9 mouse cellular contexts compared by ENCODE assay signal in genomic region chr19:46740341-46741008, GRCm38 (mm10). TPM values are rescaled to one million over a fixed set of nuclear protein-coding genes. Genes with fewer than 3 reads are reported as not detected.
A peak's percentile ranks its signal among the peaks of the same experiment; 100 is the strongest.
DNase-seq lines count a peak whose midpoint lies in the region; ATAC-seq lines count a peak whose summit lies in the region.
"Had no signal": no experiment of that assay in that cellular context is flagged by ENCODE, and none has a peak within 500 bp of the region (broad histone marks: within the 10 kb centered on the region; RNA-seq: fewer than 3 reads in every experiment).

No protein-coding gene starts in this region.

- H3K9ac ChIP-seq in neural tube, embryonic 15.5 days (replicated peaks): no peak overlapping the region
- no peak overlapping the region for H3K9ac ChIP-seq in embryonic facial prominence, embryonic 11.5 days (replicated peaks; ENCODE audit: low read length)
- H3K9ac ChIP-seq in hindbrain, embryonic 15.5 days: no peak overlapping the region

- no peak overlapping the region for H3K4me2 ChIP-seq in neural tube, embryonic 15.5 days
- no peak overlapping the region for H3K4me2 ChIP-seq in embryonic facial prominence, embryonic 11.5 days (ENCODE audit: low read depth, low read length)
- no peak overlapping the region for H3K4me2 ChIP-seq in hindbrain, embryonic 15.5 days

- no peak for ATAC-seq in neural tube, embryonic 15.5 days (ENCODE audit: low FRiP score)
- no peak for ATAC-seq in embryonic facial prominence, embryonic 11.5 days (replicated peaks; ENCODE audit: insufficient number of reproducible peaks, low FRiP score, low TSS enrichment, low read depth)
- ATAC-seq in hindbrain, embryonic 15.5 days (ENCODE audit: low FRiP score, low read depth): peak; percentile 27; the same call in 1 of the 2 replicates

- no peaks in the 10 kb centered on the region for H3K9me3 ChIP-seq in neural tube, embryonic 15.5 days (replicated peaks)
- no peaks in the 10 kb centered on the region for H3K9me3 ChIP-seq in embryonic facial prominence, embryonic 11.5 days (replicated peaks; ENCODE audit: control insufficient read depth, low read length)
- no peaks in the 10 kb centered on the region for H3K9me3 ChIP-seq in hindbrain, embryonic 15.5 days

- 53% methylated on average over 7 of the region's 7 CpGs for WGBS in neural tube, embryonic 15.5 days
- WGBS in embryonic facial prominence, embryonic 11.5 days: 55% methylated on average over 7 of the region's 7 CpGs
- WGBS in hindbrain, embryonic 15.5 days: 49% methylated on average over 7 of the region's 7 CpGs

- peak; percentile 57 for DNase-seq in neural tube, embryonic 10.5 days (ENCODE audit: extremely low spot score, low spot score)
- peak; percentile 79 for DNase-seq in adrenal gland, postnatal 10 days
- DNase-seq in embryonic facial prominence, embryonic 11.5 days (ENCODE audit: low spot score): peak; percentile 87
- DNase-seq in left cerebral cortex, postnatal 10 days (ENCODE audit: extremely low spot score in 1 of 2, low spot score in 2 of 2): peak; percentile 58 to 74
- peak; percentile 86 for DNase-seq in naive thymus-derived CD4-positive, alpha-beta T cell, adult 2 months (ENCODE audit: low read depth)
- peak; percentile 71 for DNase-seq in thymus, postnatal 25 days

- no peak overlapping the region for H3K27ac ChIP-seq in neural tube, embryonic 15.5 days (replicated peaks)
- H3K27ac ChIP-seq in embryonic facial prominence, embryonic 11.5 days (replicated peaks; ENCODE audit: low read depth, low read length): no peak overlapping the region
- H3K27ac ChIP-seq in hindbrain, embryonic 15.5 days (replicated peaks): no peak overlapping the region

- intact Hi-C loops in left cerebral cortex, postnatal 10 days (cut with DNase I): loop anchor here (2.0 to 5.0 kb wide), 2 partner anchors 70 to 153 kb away; no protein-coding TSS in a partner anchor

- no peaks in the 10 kb centered on the region for H3K4me1 ChIP-seq in neural tube, embryonic 15.5 days
- no peaks in the 10 kb centered on the region for H3K4me1 ChIP-seq in embryonic facial prominence, embryonic 11.5 days (ENCODE audit: control insufficient read depth, insufficient read depth, low read length)
- no peaks in the 10 kb centered on the region for H3K4me1 ChIP-seq in hindbrain, embryonic 15.5 days (replicated peaks)

- H3K4me3 ChIP-seq in neural tube, embryonic 15.5 days (replicated peaks): no peak overlapping the region
- no peak overlapping the region for H3K4me3 ChIP-seq in embryonic facial prominence, embryonic 11.5 days (ENCODE audit: low read depth, low read length)
- no peak overlapping the region for H3K4me3 ChIP-seq in hindbrain, embryonic 15.5 days
- H3K4me3 ChIP-seq: erythroblast, embryonic 14.5 days had no signal

- H3K36me3 ChIP-seq in neural tube, embryonic 15.5 days: peaks cover 3% of the 10 kb centered on the region; the same call in 1 of the 2 replicates
- no peaks in the 10 kb centered on the region for H3K36me3 ChIP-seq in embryonic facial prominence, embryonic 11.5 days (replicated peaks; ENCODE audit: control insufficient read depth, insufficient read depth, low read depth, low read length)
- H3K36me3 ChIP-seq in hindbrain, embryonic 15.5 days: no peaks in the 10 kb centered on the region

- no peaks in the 10 kb centered on the region for H3K27me3 ChIP-seq in neural tube, embryonic 15.5 days (replicated peaks)
- H3K27me3 ChIP-seq in embryonic facial prominence, embryonic 11.5 days (ENCODE audit: control insufficient read depth, insufficient read depth, low read length): no peaks in the 10 kb centered on the region
- H3K27me3 ChIP-seq in hindbrain, embryonic 15.5 days: no peaks in the 10 kb centered on the region

RNA-seq across cellular contexts. Expression of gene Cnnm2, which starts 20.9 kb away (rescaled TPM):
- polyA plus RNA-seq in neural tube, embryonic 15.5 days (2015; fragmentation: Nextera tagmentation; extraction: Ambion mirVana): 7.8 and 8.2 TPM in 2 replicates
- 10 to 100 TPM; 13.2 to 23.4 TPM for total RNA-seq in adrenal gland, postnatal 10 days (2021)
- 3.6 and 3.8 TPM in 2 replicates for polyA plus RNA-seq in embryonic facial prominence, embryonic 11.5 days (2014; fragmentation: Nextera tagmentation; extraction: Ambion mirVana)
- 8.6 and 9.4 TPM in 2 replicates for polyA plus RNA-seq in hindbrain, embryonic 15.5 days (2015; fragmentation: Nextera tagmentation; extraction: Ambion mirVana)
- 10 to 100 TPM; 25.8 to 29.4 TPM for total RNA-seq in left cerebral cortex, postnatal 10 days (2021)

RNA-seq across cellular contexts. Expression of gene As3mt, which starts 33.2 kb away (rescaled TPM):
- polyA plus RNA-seq in neural tube, embryonic 15.5 days (2015; fragmentation: Nextera tagmentation; extraction: Ambion mirVana): 49.4 and 49.8 TPM in 2 replicates
- 10 to 100 TPM; 55.2 to 62.9 TPM for total RNA-seq in adrenal gland, postnatal 10 days (2021)
- polyA plus RNA-seq in embryonic facial prominence, embryonic 11.5 days (2014; fragmentation: Nextera tagmentation; extraction: Ambion mirVana): 29.3 and 34.6 TPM in 2 replicates
- 37.6 and 39.6 TPM in 2 replicates for polyA plus RNA-seq in hindbrain, embryonic 15.5 days (2015; fragmentation: Nextera tagmentation; extraction: Ambion mirVana)
- total RNA-seq in left cerebral cortex, postnatal 10 days (2021): 10 to 100 TPM; 18.7 to 18.9 TPM

RNA-seq across cellular contexts. Expression of gene Borcs7, which starts 50.8 kb away (rescaled TPM):
- 24.7 and 29.8 TPM in 2 replicates for polyA plus RNA-seq in neural tube, embryonic 15.5 days (2015; fragmentation: Nextera tagmentation; extraction: Ambion mirVana)
- 10 to 100 TPM; 13.2 to 13.9 TPM for total RNA-seq in adrenal gland, postnatal 10 days (2021)
- polyA plus RNA-seq in embryonic facial prominence, embryonic 11.5 days (2014; fragmentation: Nextera tagmentation; extraction: Ambion mirVana): 13.4 and 15.3 TPM in 2 replicates
- 23.2 and 25.6 TPM in 2 replicates for polyA plus RNA-seq in hindbrain, embryonic 15.5 days (2015; fragmentation: Nextera tagmentation; extraction: Ambion mirVana)
- 10 to 100 TPM; 21.4 to 23.7 TPM for total RNA-seq in left cerebral cortex, postnatal 10 days (2021)
